Mouse (Mus musculus) lung, postnatal 4 days (tissue): ENCODE measurements around the gene Babam2.

ENCODE experiments used
- DNase-seq, 2 experiments: peaks; one replicate each; pipeline ENCODE4 v3.0.0; 2021

Babam2 gene

GRCm38 (mm10) chr5:32058481-32059253, 361.2 kb downstream of the Babam2 start:
- DNase-seq = no peak

- DNase-seq = no peak
Measured at GRCm38 (mm10) chr5:32059254-32059796, 361.8 kb downstream of the Babam2 start.

GRCm38 (mm10) chr5:32060485-32060884, 363.0 kb downstream of the Babam2 start:
- no peak for DNase-seq

GRCm38 (mm10) chr5:32061854-32062253, 364.4 kb downstream of the Babam2 start:
- no peak for DNase-seq

- DNase-seq = no peak
Measured at GRCm38 (mm10) chr5:32064341-32065105, 367.0 kb downstream of the Babam2 start.

- no peak for DNase-seq
Measured at GRCm38 (mm10) chr5:32066015-32066734, 368.7 kb downstream of the Babam2 start.

- DNase-seq = no peak
Measured at GRCm38 (mm10) chr5:32066839-32067238, 369.4 kb downstream of the Babam2 start.

GRCm38 (mm10) chr5:32068616-32069015, 371.1 kb downstream of the Babam2 start:
- DNase-seq = no peak

GRCm38 (mm10) chr5:32069096-32069495, 371.6 kb downstream of the Babam2 start:
- no peak for DNase-seq

- no peak for DNase-seq
Measured at GRCm38 (mm10) chr5:32069566-32070169, 372.2 kb downstream of the Babam2 start.

- DNase-seq = no peak
Measured at GRCm38 (mm10) chr5:32070781-32071180, 373.3 kb downstream of the Babam2 start.

- DNase-seq = no peak
Measured at GRCm38 (mm10) chr5:32071314-32071713, 373.8 kb downstream of the Babam2 start.

- no peak for DNase-seq
Measured at GRCm38 (mm10) chr5:32071824-32072223, 374.3 kb downstream of the Babam2 start.

GRCm38 (mm10) chr5:32072877-32073276, 375.4 kb downstream of the Babam2 start:
- DNase-seq = no peak

- DNase-seq = no peak
Measured at GRCm38 (mm10) chr5:32074053-32074452, 376.6 kb downstream of the Babam2 start.

- no peak for DNase-seq
Measured at GRCm38 (mm10) chr5:32077139-32077538, 379.7 kb downstream of the Babam2 start.

GRCm38 (mm10) chr5:32078986-32079385, 381.5 kb downstream of the Babam2 start:
- no peak for DNase-seq

- DNase-seq = no peak
Measured at GRCm38 (mm10) chr5:32080490-32081219, 383.2 kb downstream of the Babam2 start.

- DNase-seq = peak; percentile 44 to 79
Measured at GRCm38 (mm10) chr5:32084401-32084804, 386.9 kb downstream of the Babam2 start.

GRCm38 (mm10) chr5:32085566-32085965, 388.1 kb downstream of the Babam2 start:
- no peak for DNase-seq

- DNase-seq = no peak
Measured at GRCm38 (mm10) chr5:32085971-32086370, 388.5 kb downstream of the Babam2 start.

- no peak for DNase-seq
Measured at GRCm38 (mm10) chr5:32086526-32087090, 389.1 kb downstream of the Babam2 start.
